Mouse (Mus musculus): ENCODE measurements at regions not wholly inside any gene's neighbourhood (a gene's known extent, or its start where the extent isn't known, plus 50 kb on each side); places are given as distances from the start of the nearest gene placed in this dataset.

DNA sequence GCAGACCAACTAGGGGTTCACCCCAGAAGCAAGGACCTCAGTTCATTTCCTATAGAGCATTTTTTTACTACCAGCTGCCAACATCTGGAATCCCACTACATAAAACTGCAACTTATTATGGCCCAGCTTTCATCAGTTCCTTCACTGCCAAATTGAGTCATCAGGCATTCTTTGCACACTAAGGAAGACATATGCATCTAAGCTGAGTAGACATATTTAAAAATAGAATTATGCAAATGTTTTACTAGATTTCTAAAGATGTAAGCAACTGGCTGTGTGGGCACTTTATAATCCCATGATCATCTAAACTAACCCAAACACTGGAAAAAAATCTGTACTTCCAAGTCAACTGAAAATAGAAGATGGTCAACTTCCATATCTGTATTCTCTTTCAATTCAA is 415.9 kb upstream of the Rarb start:
- no peak for DNase-seq

DNA sequence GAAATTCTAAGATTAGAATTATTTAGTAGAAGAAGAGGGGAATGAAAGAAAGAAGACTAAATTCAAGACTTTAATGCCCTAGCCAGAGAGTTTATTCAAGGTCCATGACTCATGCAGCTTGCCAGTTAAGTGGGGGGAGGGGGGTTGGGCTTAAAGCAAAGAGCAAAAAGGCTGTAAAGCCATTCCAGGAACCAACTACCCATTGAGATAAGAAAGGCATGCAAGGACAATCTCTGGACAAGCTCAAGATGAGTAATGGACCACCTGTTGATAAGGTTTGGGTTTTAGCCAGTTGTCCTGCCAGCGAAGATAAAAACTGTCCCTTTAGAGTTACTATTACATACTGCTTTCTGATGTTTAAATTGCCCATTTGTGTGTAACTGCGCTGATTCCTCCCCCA is 392.5 kb upstream of the Rarb start:
- DNase-seq: no peak

DNA sequence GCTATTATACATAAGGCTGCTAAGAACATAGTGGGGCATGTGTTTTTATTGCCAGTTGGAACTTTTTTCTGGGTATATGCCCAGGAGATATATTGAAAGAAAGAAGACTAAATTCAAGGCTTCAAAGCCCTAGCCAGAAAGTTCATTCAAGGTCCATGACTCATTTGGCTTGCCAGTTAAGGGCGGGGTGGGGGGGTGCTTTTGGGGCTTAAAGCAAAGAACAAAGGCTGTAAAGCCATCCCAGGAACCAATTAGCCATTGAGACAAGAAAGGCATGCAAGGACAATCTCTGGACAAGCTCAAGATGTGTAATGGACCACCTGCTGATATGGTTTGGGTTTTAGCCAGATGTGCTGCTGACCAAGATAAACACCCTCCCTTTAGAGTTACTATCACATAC is 386.7 kb upstream of the Rarb start:
- DNase-seq: no peak

DNA sequence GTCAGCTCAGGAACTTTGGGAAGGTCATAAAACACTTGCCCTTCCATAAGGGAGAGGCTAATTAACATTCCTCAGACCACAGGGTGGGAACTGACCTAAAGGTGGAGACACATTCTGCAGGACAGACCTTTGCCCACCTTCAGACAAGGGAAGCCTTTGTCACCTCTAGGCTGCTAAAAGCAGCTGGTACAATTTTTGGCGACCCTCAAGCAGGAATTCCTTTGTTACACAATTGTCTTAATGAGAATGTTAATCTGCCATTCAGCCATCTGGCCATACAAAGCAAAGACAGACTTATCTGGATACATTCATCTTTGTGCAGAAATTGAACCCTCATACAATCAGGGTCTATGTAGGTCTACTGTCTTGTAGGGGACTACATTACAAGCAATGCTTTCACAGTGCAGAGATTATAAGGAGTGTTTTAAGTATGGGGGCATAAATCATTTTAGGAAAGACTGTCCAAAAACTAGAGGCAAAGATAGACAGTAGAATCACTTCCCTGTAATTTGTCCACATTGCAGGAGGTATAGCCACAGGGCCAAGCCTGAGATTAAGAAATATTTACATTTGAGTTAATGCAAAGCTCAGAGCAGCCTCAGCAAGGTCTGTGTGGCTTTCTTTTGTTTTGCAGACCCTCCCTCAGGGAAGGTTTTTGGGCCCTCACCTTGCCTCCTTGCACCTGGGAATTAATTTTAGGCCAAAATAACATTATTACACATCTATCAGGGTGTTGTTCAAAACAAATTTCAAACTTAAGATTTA is 384.5 kb upstream of the Rarb start:
- no peak for DNase-seq

DNA sequence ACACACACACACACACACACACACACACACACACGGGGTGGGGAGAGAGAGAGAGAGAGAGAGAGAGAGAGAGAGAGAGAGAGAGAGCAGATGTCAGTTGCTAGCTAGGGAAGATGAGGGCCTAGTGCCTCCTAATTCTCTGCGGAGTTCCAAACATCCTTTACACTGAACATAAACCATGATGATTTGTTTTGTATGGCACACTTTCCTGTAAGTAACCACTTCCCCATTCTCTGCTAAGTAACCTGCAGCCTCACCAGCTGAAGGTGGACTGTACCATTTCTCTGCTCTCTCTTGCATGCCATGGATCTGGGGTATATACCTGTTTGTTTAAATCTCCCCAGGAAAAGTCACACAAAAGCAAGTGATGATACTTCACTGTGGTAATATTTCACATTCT is 374.0 kb upstream of the Rarb start:
- DNase-seq: no peak

DNA sequence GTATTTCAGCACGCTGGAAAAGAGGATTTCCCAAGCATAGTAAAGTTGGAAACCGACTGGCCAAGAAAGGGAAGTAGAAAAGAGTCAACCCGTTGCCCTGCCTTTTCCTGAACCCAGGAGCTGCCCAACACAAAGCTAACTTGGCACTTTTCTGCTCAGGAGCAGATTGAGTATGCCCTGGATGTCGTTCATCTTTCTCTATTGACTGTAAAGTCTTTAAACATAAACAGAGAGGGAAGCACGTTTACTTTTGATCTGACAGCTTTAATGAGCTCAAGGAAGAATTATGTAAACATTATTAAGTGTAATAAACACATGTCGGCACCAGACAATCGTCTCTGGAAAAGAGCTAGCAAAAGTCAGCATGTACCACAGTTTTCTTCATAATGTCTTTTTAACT is 354.3 kb upstream of the Rarb start:
- no peak for DNase-seq

DNA sequence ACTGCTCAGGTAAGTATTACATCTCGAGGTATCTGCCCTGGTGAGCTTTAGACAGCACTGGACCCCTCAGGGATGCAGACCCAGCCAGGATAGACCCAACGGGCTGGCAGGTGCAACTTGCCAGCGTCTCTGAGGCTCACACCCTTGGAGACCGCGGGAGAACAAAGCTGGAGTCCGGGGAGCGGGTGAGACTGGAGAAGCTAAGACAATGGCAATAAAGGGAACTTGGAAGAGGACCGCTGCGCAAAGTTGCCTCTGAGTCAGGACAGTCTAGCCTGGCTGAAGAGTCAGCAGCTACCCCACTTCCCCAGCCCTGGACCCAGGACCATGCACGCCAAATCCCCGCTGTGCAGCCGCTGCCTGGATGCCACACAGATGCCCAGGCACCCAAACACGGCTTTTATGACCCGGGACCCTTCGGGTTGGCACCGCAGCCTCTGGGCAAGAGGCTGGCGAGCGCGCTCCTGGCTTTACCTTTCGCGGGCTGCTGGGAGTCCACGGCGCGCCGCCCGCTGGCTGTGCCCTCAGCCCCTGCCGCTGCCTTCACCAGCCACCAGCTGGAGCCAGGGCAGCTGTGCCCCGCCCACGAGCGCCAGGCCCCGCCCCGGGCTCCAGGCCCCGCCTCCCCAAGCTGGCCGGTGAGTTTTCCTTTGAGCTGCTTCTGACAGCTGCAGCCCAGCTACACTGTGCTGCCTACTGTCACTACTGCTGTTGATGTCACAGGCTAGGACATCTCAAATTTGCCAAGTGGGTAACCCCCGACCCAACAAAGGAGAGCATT is 353.6 kb upstream of the Rarb start:
- no peak for DNase-seq

DNA sequence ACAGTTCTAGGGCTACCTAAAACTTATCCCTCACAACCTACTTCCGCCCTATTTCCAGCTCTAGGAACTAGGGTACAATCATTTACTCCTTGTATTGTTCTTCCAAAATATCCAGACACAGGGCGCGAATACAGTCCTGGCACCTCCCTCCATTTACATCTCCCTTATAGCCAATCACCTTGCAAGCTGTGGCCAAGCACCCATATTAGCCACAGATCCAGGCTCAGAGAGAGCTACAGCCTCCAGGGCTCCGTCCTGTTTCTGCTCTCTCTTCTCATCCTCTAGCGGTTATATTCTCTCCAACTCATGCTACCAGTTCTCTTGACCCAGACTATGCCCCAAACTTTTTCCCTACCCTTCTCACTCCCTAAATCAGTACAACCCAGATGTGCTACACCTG is 352.9 kb upstream of the Rarb start:
- no peak for DNase-seq

DNA sequence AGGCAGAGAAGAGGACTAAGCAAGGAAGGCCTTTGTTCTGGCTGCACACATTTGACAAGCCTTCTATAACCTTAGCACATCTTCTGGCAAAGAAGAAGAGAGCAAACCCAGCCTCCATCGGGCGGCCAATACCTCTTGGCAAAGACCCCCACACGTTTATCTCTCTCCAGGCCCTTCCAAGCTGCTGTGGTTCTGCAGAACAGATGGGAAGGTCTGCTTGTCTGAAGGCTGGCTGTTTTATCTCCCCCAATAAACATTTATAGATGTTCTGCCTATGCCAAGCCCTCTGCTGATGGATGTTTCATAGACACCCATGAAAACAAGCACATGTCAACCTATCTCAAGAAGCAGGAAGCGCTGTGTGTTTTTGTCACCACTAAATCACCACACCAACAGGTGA is 339.4 kb upstream of the Rarb start:
- no peak for DNase-seq

DNA sequence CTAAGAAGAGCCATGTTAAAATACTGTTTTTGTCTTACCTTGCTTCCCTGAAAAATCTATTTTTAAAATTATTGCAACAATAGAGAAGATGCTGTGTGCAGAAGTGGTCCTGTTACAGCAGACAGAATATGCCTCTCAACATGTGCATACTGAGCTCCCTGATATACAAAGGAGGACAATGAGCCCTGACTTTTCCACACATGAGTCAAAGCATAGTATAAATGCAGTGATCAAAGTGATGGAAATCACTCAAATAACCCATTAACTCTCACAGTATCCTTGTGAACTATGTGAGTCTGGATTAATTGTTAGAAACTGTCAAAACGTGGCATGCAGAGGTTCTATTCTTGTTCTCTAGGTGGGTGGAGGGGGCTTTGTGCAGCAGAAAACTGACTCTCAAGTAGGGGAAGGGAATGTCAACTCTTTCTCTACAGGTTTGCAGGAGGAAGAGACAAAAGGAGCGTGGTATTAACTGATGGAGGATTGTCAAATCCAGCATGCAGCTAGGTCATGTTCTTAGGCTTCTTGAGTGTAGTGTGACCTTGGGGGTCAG is 337.5 kb upstream of the Rarb start:
- no peak for DNase-seq

DNA sequence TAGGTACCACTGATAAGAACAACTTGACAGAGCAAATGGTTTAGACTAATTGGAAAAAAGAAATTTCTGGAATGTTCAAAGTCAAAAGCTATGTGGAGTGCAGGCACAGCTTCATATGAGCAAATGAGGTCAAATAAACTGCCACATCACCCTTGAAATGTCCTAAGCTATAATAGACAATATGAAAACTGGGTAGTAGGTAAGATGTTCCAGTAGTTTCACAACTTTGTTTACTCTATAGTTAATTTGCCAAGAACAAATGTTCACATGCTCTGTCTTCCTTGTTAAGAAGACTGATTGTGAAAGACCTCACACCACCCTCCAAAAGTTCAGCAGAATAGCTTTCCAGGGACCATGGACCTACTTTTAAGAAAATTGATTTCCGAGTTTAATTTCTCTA is 301.7 kb upstream of the Rarb start:
- no peak for DNase-seq

DNA sequence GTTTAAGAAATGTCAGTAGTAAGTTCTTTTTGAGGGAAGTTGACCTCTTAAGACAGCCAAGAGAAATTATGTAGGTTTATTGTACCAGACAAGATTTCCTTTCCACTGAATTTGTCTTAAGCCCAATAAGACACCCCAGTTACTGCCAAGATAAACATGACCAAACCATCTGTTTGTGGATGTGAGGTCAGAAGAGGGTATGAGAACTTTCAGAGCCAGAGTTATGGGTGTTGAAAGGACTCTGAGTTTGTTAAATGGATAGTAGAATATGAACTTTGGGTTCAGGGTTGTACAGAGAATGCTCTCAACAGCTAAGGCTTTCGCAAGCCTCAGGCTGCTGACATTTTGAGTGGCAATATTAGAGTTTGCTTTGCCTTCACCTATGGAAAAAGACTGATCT is 287.7 kb upstream of the Rarb start:
- no peak for DNase-seq

DNA sequence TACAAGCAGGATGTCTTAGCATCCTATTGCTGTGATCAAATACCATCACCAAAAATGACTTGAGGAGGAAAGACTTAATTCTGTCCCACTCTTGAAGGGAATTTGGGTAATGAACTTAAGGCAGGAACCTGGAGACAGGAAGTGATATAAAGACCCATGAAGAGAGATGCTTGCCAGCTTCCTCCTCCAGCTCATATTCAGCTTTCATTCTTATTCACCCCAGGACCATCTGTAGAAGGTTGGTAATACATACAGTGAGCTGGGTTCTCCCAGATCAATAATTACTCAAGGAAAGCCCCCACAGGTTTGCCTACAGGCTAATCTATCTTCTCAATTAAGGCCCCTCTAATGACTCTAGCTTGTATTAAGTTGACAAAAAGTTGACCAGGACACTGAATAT is 283.5 kb upstream of the Rarb start:
- DNase-seq: no peak

DNA sequence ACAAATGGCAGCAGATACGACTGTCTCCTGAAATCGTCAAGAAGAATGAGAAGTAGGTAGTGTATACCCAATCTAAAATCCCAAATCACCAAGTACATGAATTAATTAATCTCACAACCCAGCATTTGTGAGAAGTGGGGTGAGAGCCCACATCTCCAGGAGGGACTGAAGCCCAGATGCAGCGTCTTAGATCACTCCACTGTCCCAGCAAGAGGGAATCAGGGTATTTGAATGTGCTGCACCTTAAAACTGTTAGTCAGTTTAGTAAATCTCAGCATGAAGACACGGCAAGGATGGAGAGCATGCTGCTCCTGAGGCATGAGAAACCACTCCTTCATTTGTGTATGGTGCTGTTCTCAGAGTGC is 271.6 kb upstream of the Rarb start:
- DNase-seq: no peak

DNA sequence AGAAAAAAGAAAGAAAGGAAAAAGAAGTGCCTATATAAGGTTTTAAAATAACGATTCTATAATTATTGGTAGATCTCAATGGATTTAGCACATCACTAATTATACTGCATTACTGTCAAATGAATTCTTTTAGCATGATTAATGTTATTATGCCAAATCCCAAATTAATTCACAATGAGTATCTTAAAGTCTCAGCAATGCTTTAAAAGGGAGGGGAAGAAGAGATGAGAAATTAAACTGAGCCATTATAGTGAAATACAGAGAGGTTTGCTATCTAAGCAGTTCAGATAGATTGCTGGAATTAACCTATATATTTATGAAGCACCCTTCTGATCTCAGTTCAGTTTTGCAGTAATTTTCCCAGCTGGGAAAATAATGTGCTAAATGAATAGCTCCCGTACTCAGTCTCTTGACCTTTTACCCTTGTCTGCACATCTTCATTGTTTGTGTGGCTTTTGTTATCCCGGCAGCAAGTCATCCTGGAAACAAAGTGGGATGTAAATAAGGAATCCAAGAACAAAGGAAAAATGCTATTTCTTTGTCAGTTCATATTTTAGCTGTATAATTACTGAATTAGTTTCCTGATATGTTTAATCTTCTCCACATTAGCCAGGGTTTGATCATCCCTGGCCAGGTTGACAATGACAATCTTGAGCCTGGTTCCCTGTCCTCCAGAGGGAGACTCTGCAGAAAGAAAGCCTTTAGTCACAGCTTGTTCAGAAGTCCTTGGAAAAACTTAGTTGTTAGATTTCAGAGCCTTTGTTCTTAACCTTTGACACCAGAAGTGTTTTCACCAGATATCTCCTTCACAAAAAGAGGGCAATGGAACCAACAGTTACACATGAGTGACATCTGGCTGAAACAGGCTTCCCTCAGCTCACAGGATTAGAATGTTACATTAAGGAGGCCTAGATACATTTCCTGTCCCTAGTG is 270.9 kb upstream of the Rarb start:
- DNase-seq: no peak

DNA sequence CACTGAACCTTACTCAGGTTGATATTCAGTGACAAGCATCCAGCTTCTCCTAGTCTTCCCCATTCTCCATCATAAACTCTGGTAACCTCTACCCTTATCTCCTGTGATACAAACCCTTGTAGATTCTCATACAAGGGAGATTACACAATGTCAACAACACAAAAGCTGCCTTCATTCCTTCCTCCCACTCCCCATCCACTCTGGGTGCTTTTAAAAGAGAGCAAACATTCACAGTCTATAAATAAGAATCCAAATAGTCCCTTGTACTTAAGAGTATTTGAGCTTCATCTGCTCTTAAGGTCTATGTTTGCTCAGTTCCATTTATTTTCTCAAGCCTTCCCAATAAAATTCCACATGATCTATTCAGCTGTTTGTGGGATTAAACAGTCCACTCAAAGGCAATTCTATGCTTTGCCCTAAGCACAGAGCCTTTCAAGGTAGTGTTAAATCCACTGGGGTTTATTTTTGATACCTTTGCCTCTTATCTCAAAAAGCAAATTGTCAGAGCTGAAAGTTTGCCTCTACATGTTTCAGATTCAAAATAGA is 270.2 kb upstream of the Rarb start:
- DNase-seq: no peak

DNA sequence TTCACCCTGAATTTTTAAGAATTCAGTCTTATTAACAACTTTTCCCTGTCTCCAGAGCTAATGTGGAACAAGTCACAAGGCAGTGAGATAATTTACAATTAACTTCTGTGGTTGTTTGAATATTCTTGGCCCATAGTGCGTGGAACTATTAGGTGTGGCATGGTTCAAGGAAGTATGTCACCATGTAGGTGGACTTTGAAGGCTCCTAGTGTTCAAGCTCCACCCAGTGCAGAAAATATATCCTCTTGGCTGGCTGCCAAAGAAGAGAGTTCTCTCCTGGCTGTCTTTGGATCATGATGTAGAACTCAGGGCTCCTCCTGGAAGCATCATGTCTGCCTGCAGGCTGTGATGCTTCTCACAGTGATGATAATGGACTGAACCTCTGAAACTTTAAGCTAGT is 268.9 kb upstream of the Rarb start:
- no peak for DNase-seq

DNA sequence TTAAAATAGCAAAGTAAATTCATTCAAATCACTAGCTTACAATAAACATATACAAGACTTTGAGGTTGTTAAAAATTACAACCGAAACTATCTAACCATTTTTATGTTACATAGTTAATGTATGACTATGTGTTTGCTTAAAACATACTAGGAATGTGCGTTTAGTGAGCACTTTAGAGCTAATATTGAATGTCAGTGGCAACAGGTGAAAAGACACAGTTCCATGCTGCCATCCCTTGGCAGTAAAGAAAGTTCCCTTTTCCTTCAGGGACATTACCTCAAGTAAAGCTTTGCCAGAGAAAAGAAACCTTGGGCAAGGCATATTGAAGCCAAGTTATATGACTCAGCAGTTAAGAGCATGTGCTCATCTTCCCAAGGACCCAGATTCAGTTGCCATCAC is 265.0 kb upstream of the Rarb start:
- no peak for DNase-seq

DNA sequence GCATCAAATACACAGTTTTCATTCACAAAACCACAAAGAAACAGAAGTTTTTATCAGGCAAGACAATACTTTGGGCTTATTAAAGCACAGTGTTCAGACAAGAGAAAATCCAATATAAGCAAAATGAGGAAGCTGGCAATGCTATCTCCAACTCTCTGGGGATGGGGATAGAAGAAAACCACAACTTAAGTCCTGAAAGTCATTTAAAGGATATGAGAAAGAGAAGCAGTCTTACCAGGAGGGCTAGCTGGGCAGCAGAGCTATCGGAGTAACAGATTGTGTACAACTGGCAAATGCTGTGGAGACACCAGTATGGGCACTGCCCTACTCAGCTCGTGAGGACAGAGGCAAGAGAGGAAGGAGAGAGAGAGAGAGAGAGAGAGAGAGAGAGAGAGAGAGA is 262.9 kb upstream of the Rarb start:
- no peak for DNase-seq

DNA sequence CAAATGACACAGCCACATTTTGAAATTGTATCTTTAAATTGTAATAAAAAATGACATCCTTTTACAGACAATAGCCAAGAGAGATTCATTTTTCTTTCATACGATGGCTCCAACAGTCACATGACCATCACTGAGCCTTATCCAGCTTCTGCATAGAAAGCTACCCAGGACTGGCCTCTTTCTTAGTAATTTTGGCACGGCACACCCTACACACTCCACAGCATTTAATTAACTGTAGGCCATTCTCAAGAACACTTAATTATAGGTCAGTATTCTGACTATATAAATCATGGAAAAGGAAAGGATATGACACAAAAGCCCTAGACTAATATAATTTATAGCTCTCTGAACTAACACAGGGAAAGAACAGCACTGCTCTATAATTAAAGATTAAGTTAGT is 260.6 kb upstream of the Rarb start:
- no peak for DNase-seq

DNA sequence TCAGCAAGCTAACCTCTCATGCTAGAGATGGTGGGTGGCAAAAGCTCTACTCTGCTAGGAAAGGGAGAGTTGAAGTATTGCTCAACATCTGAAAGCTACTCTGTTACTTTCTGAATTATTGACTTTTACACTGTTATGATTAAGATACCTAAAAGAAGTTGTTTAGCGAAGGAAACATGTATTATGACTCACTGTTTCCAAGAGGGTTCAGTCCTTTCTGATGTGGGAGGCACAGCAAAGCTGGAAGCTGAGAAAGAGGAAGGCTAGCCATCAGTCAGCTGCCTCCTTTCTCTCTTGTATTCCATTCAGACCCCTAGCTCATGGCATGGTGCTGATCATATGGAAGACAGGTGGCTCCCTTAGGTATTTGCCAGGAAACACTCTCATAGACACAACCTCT is 242.4 kb upstream of the Rarb start:
- DNase-seq: no peak

DNA sequence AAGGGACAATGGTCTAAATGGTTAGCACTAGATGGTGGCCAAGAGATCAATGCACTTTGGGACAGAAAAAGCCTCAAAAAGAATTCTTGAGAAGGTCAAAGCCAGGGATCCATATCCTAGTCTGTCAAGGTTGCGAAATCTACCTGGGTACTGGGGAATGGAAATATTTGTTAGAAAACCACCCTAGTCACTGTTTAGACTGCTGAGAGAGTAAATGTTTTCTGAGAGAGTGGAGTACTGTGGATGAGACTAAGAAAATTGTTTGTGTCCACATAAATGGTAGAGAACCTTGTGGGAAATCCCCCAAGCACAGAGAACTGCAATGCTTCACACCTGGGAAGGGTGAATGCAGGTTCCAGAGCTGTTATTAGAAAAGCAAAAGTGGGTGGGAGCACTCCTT is 239.5 kb upstream of the Rarb start:
- DNase-seq: no peak

DNA sequence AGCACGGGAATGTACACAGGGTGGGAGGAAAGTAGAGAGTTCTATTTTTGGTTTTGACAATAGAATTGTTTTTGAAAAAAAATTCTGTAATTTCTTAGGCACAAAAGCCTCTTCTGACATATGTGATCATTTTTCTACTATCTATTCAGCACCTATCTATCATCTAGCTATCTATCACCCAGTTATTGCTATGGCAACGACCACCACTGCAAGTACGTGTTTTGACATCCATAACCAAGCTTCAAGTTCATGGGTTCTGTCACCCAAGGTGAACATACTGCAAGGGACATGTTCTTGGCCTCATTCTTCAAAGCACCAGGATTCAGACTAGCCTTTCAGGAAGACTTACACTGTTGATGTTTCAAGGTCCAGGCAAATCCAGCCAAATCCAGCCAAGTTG is 238.4 kb upstream of the Rarb start:
- DNase-seq: no peak

Data from cerebellum, adult 9-10 months (tissue).